Mouse (Mus musculus) stomach, postnatal 0 days (tissue): ENCODE results near the gene Il27.

ENCODE experiments used
- CTCF ChIP-seq: IDR thresholded peaks from 2 replicates; pipeline ENCODE4 v1.5.1; 2016; ENCODE audit warnings: antibody characterized with exemption, low read depth, mild to moderate bottlenecking, moderate library complexity
- EP300 ChIP-seq: optimal IDR thresholded peaks from 2 replicates; pipeline ENCODE3; 2016; ENCODE audit warnings: antibody characterized with exemption

GRCm38 (mm10) chr7:126607796-126608195 is 13.1 kb upstream of the Il27 start:
- no peak for TF ChIP-seq CTCF
- no peak for TF ChIP-seq EP300
